Mouse (Mus musculus) heart, embryonic 16.5 days (tissue): ENCODE measurements at regions not wholly inside any gene's neighbourhood (a gene's known extent, or its start where the extent isn't known, plus 50 kb on each side); places are given as distances from the start of the nearest gene placed in this dataset.

ENCODE experiments used
- ATAC-seq: fragments of 200-750 bp; cut with Nextera tagmentation; replicated peaks from 2 replicates; pipeline ENCODE4 v1.8.0; 2017; ENCODE audit warnings: moderate number of reproducible peaks; ENCODE audit not compliant: insufficient read depth, low FRiP score; ENCODE audit errors: extremely low read depth
- H3K27ac ChIP-seq: fragments of 300-500 bp; sonication (generic); 2 replicates; pipeline ENCODE4 v1.5.1; 2014; ENCODE audit warnings: mild to moderate bottlenecking, low read length, control low read depth, moderate library complexity
- H3K27me3 ChIP-seq: fragments of 300-500 bp; sonication (generic); 2 replicates; pipeline ENCODE4 v1.6.1; 2014; ENCODE audit warnings: low read length, mixed read lengths; ENCODE audit not compliant: control insufficient read depth, insufficient read depth
- H3K36me3 ChIP-seq: fragments of 300-500 bp; sonication (generic); 2 replicates; pipeline ENCODE4 v1.6.1; 2014; ENCODE audit not compliant: control insufficient read depth, insufficient read depth
- H3K4me1 ChIP-seq: fragments of 300-500 bp; sonication (generic); 2 replicates; pipeline ENCODE4 v1.6.1; 2014; ENCODE audit warnings: low read length, mixed read lengths; ENCODE audit not compliant: control insufficient read depth, insufficient read depth
- H3K4me2 ChIP-seq: fragments of 300-500 bp; sonication (generic); 2 replicates; pipeline ENCODE4 v1.6.1; 2014; ENCODE audit warnings: low read depth, mild to moderate bottlenecking, control low read depth, low read length
- H3K4me3 ChIP-seq: fragments of 300-500 bp; sonication (generic); 2 replicates; pipeline ENCODE4 v1.5.1; 2014; ENCODE audit warnings: mild to moderate bottlenecking, control low read depth, low read length
- H3K9ac ChIP-seq: fragments of 300-500 bp; sonication (generic); 2 replicates; pipeline ENCODE4 v1.6.1; 2014; ENCODE audit warnings: low read length, control low read depth
- H3K9me3 ChIP-seq: fragments of 300-500 bp; sonication (generic); replicated peaks from 2 replicates; pipeline ENCODE4 v1.6.1; 2016; ENCODE audit warnings: low read length; ENCODE audit not compliant: control insufficient read depth
- WGBS: fragments of 180-500 bp; shearing (Covaris S2); extraction: QIAGEN DNeasy Blood & Tissue Kit; methylation state at CpG from one replicate; pipeline ENCODE4 v1.1.7; 2014; 5-methylcytosine and 5-hydroxymethylcytosine counted together

GRCm38 (mm10) chr2:11005806-11006205 is 166.1 kb upstream of the Prkcq start:
- Histone ChIP-seq H3K9me3 (no peaks in the 10 kb centered on the region), H3K9ac (no peak overlapping the region), H3K27ac (no peak overlapping the region), H3K27me3 (no peaks in the 10 kb centered on the region), H3K4me3 (no peak overlapping the region), H3K4me2 (no peak overlapping the region), H3K36me3 (no peaks in the 10 kb centered on the region), H3K4me1 (no peaks in the 10 kb centered on the region)
- 60% methylated on average over 2 of the region's 2 CpGs for WGBS
- no peak for ATAC-seq

- ATAC-seq = no peak
- H3K27me3 ChIP-seq = no peaks in the 10 kb centered on the region
- no peaks in the 10 kb centered on the region for H3K4me1 ChIP-seq
- no peak overlapping the region for H3K4me3 ChIP-seq
- H3K27ac ChIP-seq = no peak overlapping the region
- WGBS = 67% methylated on average over 11 of the region's 11 CpGs
- no peaks in the 10 kb centered on the region for H3K36me3 ChIP-seq
- no peaks in the 10 kb centered on the region for H3K9me3 ChIP-seq
- H3K4me2 ChIP-seq = no peak overlapping the region
- no peak overlapping the region for H3K9ac ChIP-seq
These were observed 160.6 kb upstream of the Prkcq start for GRCm38 (mm10) chr2:11011041-11011962.

GRCm38 (mm10) chr2:11012312-11012860 is 159.5 kb upstream of the Prkcq start:
- ATAC-seq = no peak
- Histone ChIP-seq H3K4me2 (no peak overlapping the region), H3K4me1 (no peaks in the 10 kb centered on the region), H3K36me3 (no peaks in the 10 kb centered on the region), H3K27me3 (no peaks in the 10 kb centered on the region), H3K9ac (no peak overlapping the region), H3K27ac (no peak overlapping the region), H3K4me3 (no peak overlapping the region), H3K9me3 (no peaks in the 10 kb centered on the region)
- 66% methylated on average over 4 of the region's 4 CpGs for WGBS

GRCm38 (mm10) chr2:11013154-11013553 is 158.8 kb upstream of the Prkcq start:
- Histone ChIP-seq H3K36me3 (no peaks in the 10 kb centered on the region), H3K9ac (no peak overlapping the region), H3K9me3 (no peaks in the 10 kb centered on the region), H3K4me3 (no peak overlapping the region), H3K27me3 (no peaks in the 10 kb centered on the region), H3K4me2 (no peak overlapping the region), H3K4me1 (no peaks in the 10 kb centered on the region), H3K27ac (no peak overlapping the region)
- ATAC-seq = no peak
- WGBS = 80% methylated on average over 3 of the region's 3 CpGs

GRCm38 (mm10) chr2:11016446-11016845 is 155.5 kb upstream of the Prkcq start:
- no peaks in the 10 kb centered on the region for H3K4me1 ChIP-seq
- H3K9ac ChIP-seq = no peak overlapping the region
- WGBS = 59% methylated on average over 1 of the region's 1 CpGs
- no peak overlapping the region for H3K4me3 ChIP-seq
- peak; percentile 63 for ATAC-seq
- no peaks in the 10 kb centered on the region for H3K36me3 ChIP-seq
- no peaks in the 10 kb centered on the region for H3K9me3 ChIP-seq
- H3K27ac ChIP-seq = no peak overlapping the region
- H3K4me2 ChIP-seq = no peak overlapping the region
- H3K27me3 ChIP-seq = no peaks in the 10 kb centered on the region

GRCm38 (mm10) chr2:11032891-11033290 is 139.0 kb upstream of the Prkcq start:
- Histone ChIP-seq H3K27me3 (no peaks in the 10 kb centered on the region), H3K9ac (no peak overlapping the region), H3K4me2 (no peak overlapping the region), H3K9me3 (no peaks in the 10 kb centered on the region), H3K27ac (no peak overlapping the region), H3K36me3 (no peaks in the 10 kb centered on the region), H3K4me3 (no peak overlapping the region), H3K4me1 (no peaks in the 10 kb centered on the region)
- no peak for ATAC-seq
- WGBS = 82% methylated on average over 4 of the region's 4 CpGs

- H3K27ac ChIP-seq = no peak overlapping the region
- WGBS = 61% methylated on average over 1 of the region's 1 CpGs
- no peaks in the 10 kb centered on the region for H3K36me3 ChIP-seq
- H3K4me1 ChIP-seq = no peaks in the 10 kb centered on the region
- no peaks in the 10 kb centered on the region for H3K9me3 ChIP-seq
- no peak overlapping the region for H3K4me3 ChIP-seq
- no peak for ATAC-seq
- no peak overlapping the region for H3K4me2 ChIP-seq
- H3K27me3 ChIP-seq = no peaks in the 10 kb centered on the region
- no peak overlapping the region for H3K9ac ChIP-seq
These were observed 137.7 kb upstream of the Prkcq start for GRCm38 (mm10) chr2:11034178-11034577.

GRCm38 (mm10) chr2:11037343-11037742 is 134.6 kb upstream of the Prkcq start:
- Histone ChIP-seq H3K4me2 (no peak overlapping the region), H3K9me3 (no peaks in the 10 kb centered on the region), H3K27ac (no peak overlapping the region), H3K4me3 (no peak overlapping the region), H3K9ac (no peak overlapping the region), H3K36me3 (no peaks in the 10 kb centered on the region), H3K4me1 (no peaks in the 10 kb centered on the region), H3K27me3 (no peaks in the 10 kb centered on the region)
- 67% methylated on average over 10 of the region's 11 CpGs for WGBS
- ATAC-seq = no peak

- no peak overlapping the region for H3K9ac ChIP-seq
- no peak overlapping the region for H3K27ac ChIP-seq
- WGBS = 80% methylated on average over 5 of the region's 5 CpGs
- H3K4me3 ChIP-seq = no peak overlapping the region
- H3K4me2 ChIP-seq = no peak overlapping the region
- H3K9me3 ChIP-seq = no peaks in the 10 kb centered on the region
- no peaks in the 10 kb centered on the region for H3K27me3 ChIP-seq
- no peaks in the 10 kb centered on the region for H3K4me1 ChIP-seq
- ATAC-seq = no peak
- H3K36me3 ChIP-seq = no peaks in the 10 kb centered on the region
These were observed 133.5 kb upstream of the Prkcq start for GRCm38 (mm10) chr2:11038440-11038839.
